In the genomic region with DNA sequence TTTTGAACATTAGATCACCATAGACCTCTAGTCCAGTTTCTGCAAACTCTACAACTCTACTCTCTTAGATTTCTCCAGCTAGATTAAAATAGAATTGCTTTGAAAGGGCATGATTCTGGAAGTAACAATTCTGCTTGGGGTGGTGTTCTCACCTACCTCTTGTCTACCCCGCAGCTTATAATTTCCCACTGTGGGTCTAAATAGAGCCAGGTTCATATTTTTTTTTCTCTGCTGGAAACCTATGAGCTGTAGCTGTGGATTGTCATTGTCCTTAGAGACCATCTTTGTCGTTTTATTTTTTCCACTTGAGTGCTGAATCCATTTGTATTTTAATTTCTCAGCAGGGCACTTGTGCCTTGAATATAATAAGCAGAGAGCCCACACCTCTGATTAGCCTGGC, we compare ENCODE assay signal across 17 mouse cellular contexts.
"Had no signal": no experiment of that assay in that cellular context is flagged by ENCODE, and none has a peak within 500 bp of the region (broad histone marks: within the 10 kb centered on the region; RNA-seq: fewer than 3 reads in every experiment).

No protein-coding gene starts in this region.

- H3K9me3 ChIP-seq: liver, embryonic 13.5 days; liver, embryonic 15.5 days; lung, embryonic 15.5 days; stomach, embryonic 15.5 days had no signal

- H3K4me2 ChIP-seq: liver, embryonic 13.5 days; liver, embryonic 15.5 days; lung, embryonic 15.5 days; midbrain, embryonic 11.5 days; stomach, embryonic 15.5 days had no signal

- H3K27me3 ChIP-seq: liver, embryonic 13.5 days; liver, embryonic 15.5 days; lung, embryonic 15.5 days; megakaryocyte, embryonic 14.5 days; stomach, embryonic 15.5 days had no signal

- H3K4me3 ChIP-seq: liver, embryonic 13.5 days; liver, embryonic 15.5 days; lung, embryonic 15.5 days; megakaryocyte, embryonic 14.5 days; stomach, embryonic 15.5 days had no signal

- ATAC-seq: liver, postnatal 0 days; lung, postnatal 0 days had no signal

- H3K4me1 ChIP-seq: liver, embryonic 13.5 days; liver, embryonic 15.5 days; lung, embryonic 15.5 days; megakaryocyte, embryonic 14.5 days; stomach, embryonic 15.5 days had no signal

- H3K9ac ChIP-seq: liver, embryonic 13.5 days; liver, embryonic 15.5 days; liver, postnatal 0 days; lung, embryonic 15.5 days; stomach, embryonic 15.5 days had no signal

- H3K36me3 ChIP-seq: liver, embryonic 13.5 days; liver, embryonic 15.5 days; lung, embryonic 15.5 days; stomach, embryonic 15.5 days had no signal

- DNase-seq: liver, embryonic 13.5 days; liver, postnatal 0 days; lung, adult 2 months; lung, postnatal 14 days; lung, postnatal 36 days; right cerebral cortex, postnatal 14 days; thymus, adult 2 months; thymus, postnatal 25 days; thymus, postnatal 4 days had no signal

- H3K27ac ChIP-seq: liver, embryonic 13.5 days; liver, embryonic 15.5 days; lung, embryonic 15.5 days; macrophage; stomach, embryonic 15.5 days; stomach, postnatal 0 days had no signal
